Mouse (Mus musculus) CH12.LX (cell line): ENCODE measurements around the gene Arhgap31. TPM values are rescaled to one million over a fixed set of nuclear protein-coding genes. Genes with fewer than 3 reads are reported as not detected.

ENCODE experiments used
- DNase-seq: peaks from one replicate; pipeline ENCODE4 v3.0.0-alpha.2; 2013; ENCODE audit errors: extremely low read depth
- H3K27ac ChIP-seq: 2 replicates; pipeline ENCODE4 v1.5.1; 2012; ENCODE audit warnings: low read depth, mild to moderate bottlenecking, control low read depth, moderate library complexity; ENCODE audit not compliant: insufficient read depth
- H3K27me3 ChIP-seq: replicated peaks from 2 replicates; pipeline ENCODE3; 2012; ENCODE audit warnings: inconsistent platforms
- H3K36me3 ChIP-seq, 2 experiments: replicated peaks in 1 of 2; 2 replicates each; pipeline versions ENCODE3 to v1.6.1; 2012; ENCODE audit warnings: inconsistent platforms in 1 of 2, low read length in 1 of 2, mild to moderate bottlenecking in 1 of 2, mixed read lengths in 1 of 2, moderate library complexity in 1 of 2; ENCODE audit not compliant: control insufficient read depth in 1 of 2, insufficient read depth in 1 of 2
- H3K4me1 ChIP-seq, 2 experiments: 2 replicates each; pipeline ENCODE4 v1.6.1; 2012; ENCODE audit warnings: inconsistent platforms in 1 of 2, moderate library complexity in 1 of 2; ENCODE audit not compliant: insufficient read depth in 2 of 2, control insufficient read depth in 1 of 2
- H3K4me2 ChIP-seq: 2 replicates; pipeline ENCODE4 v1.6.1; 2012; ENCODE audit warnings: low read depth, mild to moderate bottlenecking, control low read depth; ENCODE audit not compliant: poor library complexity, insufficient read depth, severe bottlenecking
- H3K4me3 ChIP-seq, 3 experiments: fragments of 150-350 bp in 1 of 3; sonication (generic) in 1 of 3; replicated peaks in 1 of 3; 2 replicates each; pipeline versions ENCODE3 to v1.5.1; 2011 to 2012; ENCODE audit warnings: low read depth in 2 of 3, low read length in 2 of 3, mild to moderate bottlenecking in 2 of 3, moderate library complexity in 2 of 3, control low read depth in 1 of 3, improper control_type of control experiment in 1 of 3, inconsistent platforms in 1 of 3, mixed read lengths in 1 of 3; ENCODE audit not compliant: poor library complexity in 1 of 3
- H3K79me2 ChIP-seq: replicated peaks from 2 replicates; pipeline ENCODE4 v1.6.1; 2012; ENCODE audit warnings: mild to moderate bottlenecking, moderate library complexity; ENCODE audit not compliant: control insufficient read depth, poor library complexity, insufficient read depth, severe bottlenecking; ENCODE audit errors: extremely low read depth
- H3K9ac ChIP-seq: 2 replicates; pipeline ENCODE4 v1.6.1; 2012; ENCODE audit warnings: low read depth, mild to moderate bottlenecking, control low read depth, moderate library complexity; ENCODE audit not compliant: insufficient read depth
- H3K9me3 ChIP-seq: replicated peaks from 2 replicates; pipeline ENCODE3; 2012; ENCODE audit warnings: low read length, inconsistent platforms, mixed read lengths
- BHLHE40 ChIP-seq: IDR thresholded peaks from 2 replicates; pipeline ENCODE4 v1.6.1; 2011; ENCODE audit warnings: mild to moderate bottlenecking, low read depth, low read length, improper control_type of control experiment
- CHD1 ChIP-seq: IDR thresholded peaks from 2 replicates; pipeline ENCODE4 v1.6.1; 2012; ENCODE audit warnings: low read depth, low read length, improper control_type of control experiment, inconsistent platforms
- CHD2 ChIP-seq: IDR thresholded peaks from 2 replicates; pipeline ENCODE4 v1.6.1; 2011; ENCODE audit warnings: low read length, improper control_type of control experiment
- E2F4 ChIP-seq: IDR thresholded peaks from 2 replicates; pipeline ENCODE4 v1.6.1; 2011; ENCODE audit warnings: low read depth, low read length, improper control_type of control experiment; ENCODE audit not compliant: insufficient replicate concordance
- ELF1 ChIP-seq: IDR thresholded peaks from 2 replicates; pipeline ENCODE4 v1.6.1; 2014; ENCODE audit warnings: low read depth, mild to moderate bottlenecking, inconsistent platforms, low read length, improper control_type of control experiment
- EP300 ChIP-seq: IDR thresholded peaks from 2 replicates; pipeline ENCODE4 v1.6.1; 2011; ENCODE audit warnings: low read length, improper control_type of control experiment
- ETS1 ChIP-seq: conservative IDR thresholded peaks from 2 replicates; pipeline ENCODE4 v1.6.1; 2012; ENCODE audit warnings: low read depth, mild to moderate bottlenecking, inconsistent platforms, low read length, improper control_type of control experiment, moderate library complexity
- GABPA ChIP-seq: IDR thresholded peaks from 2 replicates; pipeline ENCODE4 v1.6.1; 2012; ENCODE audit warnings: low read depth, low read length, improper control_type of control experiment, inconsistent platforms; ENCODE audit not compliant: insufficient replicate concordance
- IRF4 ChIP-seq: IDR thresholded peaks from 2 replicates; pipeline ENCODE4 v1.6.1; 2014; ENCODE audit warnings: low read depth, mild to moderate bottlenecking, inconsistent platforms, low read length, improper control_type of control experiment
- JUN ChIP-seq: IDR thresholded peaks from 2 replicates; pipeline ENCODE4 v1.6.1; 2011; ENCODE audit warnings: low read depth, mild to moderate bottlenecking, low read length, improper control_type of control experiment, moderate library complexity; ENCODE audit not compliant: insufficient read depth
- JUND ChIP-seq: conservative IDR thresholded peaks from 2 replicates; pipeline ENCODE4 v1.6.1; 2011; ENCODE audit warnings: low read depth, low read length, improper control_type of control experiment
- KAT2A ChIP-seq: IDR thresholded peaks from 2 replicates; pipeline ENCODE4 v1.6.1; 2012; ENCODE audit warnings: low read length, improper control_type of control experiment, inconsistent platforms; ENCODE audit not compliant: insufficient replicate concordance
- MAZ ChIP-seq: IDR thresholded peaks from 2 replicates; pipeline ENCODE4 v1.6.1; 2012; ENCODE audit warnings: low read depth, mild to moderate bottlenecking, inconsistent platforms, low read length, improper control_type of control experiment, moderate library complexity
- MEF2A ChIP-seq: IDR thresholded peaks from 2 replicates; pipeline ENCODE4 v1.6.1; 2014; ENCODE audit warnings: low read depth, mild to moderate bottlenecking, inconsistent platforms, low read length, improper control_type of control experiment, borderline replicate concordance
- MYC ChIP-seq: IDR thresholded peaks from 2 replicates; pipeline ENCODE4 v1.6.1; 2011; ENCODE audit warnings: low read depth, mild to moderate bottlenecking, improper control_type of control experiment, low read length
- NELFE ChIP-seq: IDR thresholded peaks from 2 replicates; pipeline ENCODE4 v1.6.1; 2011; ENCODE audit warnings: low read depth, low read length, improper control_type of control experiment
- NRF1 ChIP-seq: IDR thresholded peaks from 2 replicates; pipeline ENCODE4 v1.6.1; 2014; ENCODE audit warnings: low read depth, mild to moderate bottlenecking, inconsistent platforms, low read length, improper control_type of control experiment, moderate library complexity
- POLR2AphosphoS2 ChIP-seq: IDR thresholded peaks from 2 replicates; pipeline ENCODE4 v1.6.1; 2011; ENCODE audit warnings: low read depth, low read length, improper control_type of control experiment
- RAD21 ChIP-seq: IDR thresholded peaks from 2 replicates; pipeline ENCODE4 v1.6.1; 2011; ENCODE audit warnings: low read depth, mild to moderate bottlenecking, low read length, improper control_type of control experiment, moderate library complexity
- RCOR1 ChIP-seq: conservative IDR thresholded peaks from 2 replicates; pipeline ENCODE4 v1.6.1; 2012; ENCODE audit warnings: low read depth, mild to moderate bottlenecking, inconsistent platforms, low read length, improper control_type of control experiment
- SIN3A ChIP-seq: IDR thresholded peaks from 2 replicates; pipeline ENCODE4 v1.6.1; 2012; ENCODE audit warnings: low read length, improper control_type of control experiment, inconsistent platforms
- TBP ChIP-seq: conservative IDR thresholded peaks from 2 replicates; pipeline ENCODE4 v1.6.1; 2011; ENCODE audit warnings: low read depth, low read length, improper control_type of control experiment
- TCF12 ChIP-seq: IDR thresholded peaks from 2 replicates; pipeline ENCODE4 v1.6.1; 2014; ENCODE audit warnings: low read depth, mild to moderate bottlenecking, inconsistent platforms, low read length, improper control_type of control experiment
- USF1 ChIP-seq: IDR thresholded peaks from 2 replicates; pipeline ENCODE4 v1.6.1; 2014; ENCODE audit warnings: low read depth, mild to moderate bottlenecking, inconsistent platforms, low read length, improper control_type of control experiment
- USF2 ChIP-seq: conservative IDR thresholded peaks from 2 replicates; pipeline ENCODE4 v1.6.1; 2011; ENCODE audit warnings: low read depth, low read length, improper control_type of control experiment
- ZKSCAN1 ChIP-seq: IDR thresholded peaks from 2 replicates; pipeline ENCODE4 v1.6.1; 2012; ENCODE audit warnings: low read depth, inconsistent platforms, low read length, improper control_type of control experiment, borderline replicate concordance
- ZMIZ1 ChIP-seq: IDR thresholded peaks from 2 replicates; pipeline ENCODE4 v1.6.1; 2012; ENCODE audit warnings: low read depth, mild to moderate bottlenecking, inconsistent platforms, low read length, improper control_type of control experiment
- ZNF384 ChIP-seq: IDR thresholded peaks from 2 replicates; pipeline ENCODE4 v1.6.1; 2012; ENCODE audit warnings: low read depth, low read length, improper control_type of control experiment, inconsistent platforms
- dilution Hi-C: fragments of 300-500 bp; cut with MboI; formaldehyde crosslinking; loops from 2 replicates; pipeline ENCODE4 v1.14.3; 2020; ENCODE audit warnings: low sequenced_read_pairs; ENCODE audit not compliant: extremely low pct_unique_long_range_greater_than_20kb, extremely low pct_ligation_motif_present
- in situ Hi-C: fragments of 300-500 bp; cut with MboI; formaldehyde crosslinking; loops from 3 replicates; pipeline ENCODE4 v1.14.3; 2019; ENCODE audit warnings: low sequenced_read_pairs, low pct_ligation_motif_present, low pct_unique_long_range_greater_than_20kb, mixed read lengths
- polyA plus RNA-seq: library from polyadenylated mRNA; unstranded; fragments of >175 nt; gene quantifications from 2 replicates; pipeline ENCODE4 v1.2.1, GENCODE M21; 2012; ENCODE audit warnings: low read depth; ENCODE audit not compliant: insufficient read length
- total RNA-seq, 2 experiments: library from RNA; depleted of rRNA; stranded (reverse); fragments of 300-350 nt in 1 of 2; fragments of >200 nt in 1 of 2; gene quantifications; 2 replicates each; pipeline ENCODE4 v1.2.3; 2012 to 2014

Gene Arhgap31
- total and polyA plus RNA-seq, 3 experiments: 0.15 to 2.0 (median 0.76) TPM

- Histone ChIP-seq H3K79me2 (no peaks in the 10 kb centered on the region), H3K4me3 (no peak overlapping the region), H3K36me3 (no peaks in the 10 kb centered on the region), H3K27me3 (peaks cover 26% of the 10 kb centered on the region), H3K9me3 (peaks cover 2% of the 10 kb centered on the region), H3K4me2 (no peak overlapping the region), H3K27ac (no peak overlapping the region), H3K4me1 (peaks cover 3 to 8% of the 10 kb centered on the region in 2 experiments; a peak in 3 of 4 replicates), H3K9ac (no peak overlapping the region)
- TF ChIP-seq IRF4: peak; percentile 50; the same call in 1 of the 2 replicates
- no peak for TF ChIP-seq ZNF384
- no peak for DNase-seq
- in situ Hi-C loops (no loop called here), dilution Hi-C loops (no loop called here)
Measured at GRCm38 (mm10) chr16:38555988-38556387, 157.1 kb downstream of the Arhgap31 start.

DNA sequence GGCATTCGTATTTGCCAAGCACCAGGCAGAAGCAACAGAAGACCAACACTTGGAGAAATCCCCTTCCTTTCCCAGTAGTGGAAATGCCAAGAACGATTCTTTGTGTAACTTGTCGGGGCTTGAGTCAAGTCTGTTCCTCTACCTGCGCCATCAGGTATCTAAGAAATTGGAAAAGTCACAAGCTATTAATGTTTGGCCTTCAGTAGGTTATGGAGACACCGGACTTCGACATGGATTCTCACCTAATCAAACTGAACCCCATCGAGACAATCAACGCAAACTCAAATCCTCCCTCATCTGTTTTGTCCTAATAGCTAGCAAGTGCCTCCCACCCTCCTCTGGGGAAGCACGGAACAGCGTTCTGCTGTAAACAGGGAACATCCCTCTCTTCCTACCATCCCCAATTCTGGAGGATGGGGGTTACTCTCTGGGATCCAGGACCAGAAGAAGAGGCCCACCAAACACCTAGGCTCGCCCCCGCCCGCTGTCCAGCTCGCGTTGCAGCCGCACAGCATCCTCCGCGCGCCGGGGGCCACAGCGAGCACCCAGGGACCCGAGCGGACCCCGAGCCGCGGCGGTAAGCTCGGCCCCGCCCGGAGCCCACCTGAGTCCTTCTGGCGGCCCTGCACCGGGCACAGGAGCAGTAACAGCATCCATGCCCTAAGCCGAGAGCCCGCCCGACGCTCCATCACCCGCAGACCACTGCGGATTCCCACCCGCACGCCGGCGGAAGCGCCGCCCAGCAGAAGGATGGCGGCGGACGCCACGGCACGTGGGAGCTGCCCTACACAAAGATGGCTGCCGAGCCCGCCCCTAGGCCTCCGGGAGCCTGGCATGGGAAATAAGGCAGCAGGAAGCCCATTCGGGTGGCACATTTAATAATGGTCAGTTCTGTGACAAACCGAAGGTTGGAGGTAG lies 163.3 kb downstream of the Arhgap31 start, which contains the start of gene Poglut1:
Poglut1 (minus strand) TSS at position 780 of the 918 bp plus-strand sequence.
- Histone ChIP-seq H3K27me3 (peaks cover 13% of the 10 kb centered on the region), H3K9ac (peak within 1 kb of the TSS; percentile 96), H3K9me3 (peaks cover 2% of the 10 kb centered on the region), H3K4me3 (peak within 1 kb of the TSS; percentile 87 to 97 (median 94)), H3K4me2 (peak within 1 kb of the TSS; percentile 30), H3K36me3 (peaks cover 26 to 34% of the 10 kb centered on the region in 2 experiments), H3K4me1 (peaks cover 5 to 31% of the 10 kb centered on the region in 2 experiments), H3K79me2 (peaks cover 11% of the 10 kb centered on the region; the same call in 1 of the 2 replicates), H3K27ac (peak within 1 kb of the TSS; percentile 1; the same call in 1 of the 2 replicates)
- in situ Hi-C loops: loop anchor here (10.0 kb wide), 1 partner anchor 175 kb away; no protein-coding TSS in a partner anchor
- dilution Hi-C loops: no loop called here
- DNase-seq: peak; percentile 80
- TF ChIP-seq BHLHE40 (peak; percentile 99), ZKSCAN1 (no peak), KAT2A (peak; percentile 87; the same call in 1 of the 2 replicates), CHD2 (no peak), RCOR1 (peak; percentile 93), ZMIZ1 (peak; percentile 94; the same call in 1 of the 2 replicates), ELF1 (peak; percentile 86), RAD21 (no peak), MYC (peak; percentile 95), USF1 (peak; percentile 91), JUN (no peak), USF2 (peak; percentile 85), TBP (peak; percentile 90), ETS1 (peak; percentile 21; the same call in 1 of the 2 replicates), GABPA (no peak; the same call in 1 of the 2 replicates), TCF12 (peak; percentile 95), ZNF384 (no peak), CHD1 (peak; percentile 67), SIN3A (peak; percentile 92), NELFE (peak; percentile 94), EP300 (no peak), MAZ (0 out of 2 replicates have a peak, but pooled peaks have one; percentile 49), NRF1 (peak; percentile 84), MEF2A (peak; percentile 62), JUND (no peak), POLR2AphosphoS2 (no peak; the same call in 1 of the 2 replicates), E2F4 (no peak)
